Mouse (Mus musculus) kidney, adult 8-10 months (tissue): ENCODE results near the gene Lyrm1.
A peak's percentile ranks its signal among the peaks of the same experiment; 100 is the strongest.

ENCODE experiments used
- DNase-seq, 2 experiments: peaks; one replicate each; pipeline ENCODE4 v3.0.0; 2022

The Lyrm1 gene

DNA sequence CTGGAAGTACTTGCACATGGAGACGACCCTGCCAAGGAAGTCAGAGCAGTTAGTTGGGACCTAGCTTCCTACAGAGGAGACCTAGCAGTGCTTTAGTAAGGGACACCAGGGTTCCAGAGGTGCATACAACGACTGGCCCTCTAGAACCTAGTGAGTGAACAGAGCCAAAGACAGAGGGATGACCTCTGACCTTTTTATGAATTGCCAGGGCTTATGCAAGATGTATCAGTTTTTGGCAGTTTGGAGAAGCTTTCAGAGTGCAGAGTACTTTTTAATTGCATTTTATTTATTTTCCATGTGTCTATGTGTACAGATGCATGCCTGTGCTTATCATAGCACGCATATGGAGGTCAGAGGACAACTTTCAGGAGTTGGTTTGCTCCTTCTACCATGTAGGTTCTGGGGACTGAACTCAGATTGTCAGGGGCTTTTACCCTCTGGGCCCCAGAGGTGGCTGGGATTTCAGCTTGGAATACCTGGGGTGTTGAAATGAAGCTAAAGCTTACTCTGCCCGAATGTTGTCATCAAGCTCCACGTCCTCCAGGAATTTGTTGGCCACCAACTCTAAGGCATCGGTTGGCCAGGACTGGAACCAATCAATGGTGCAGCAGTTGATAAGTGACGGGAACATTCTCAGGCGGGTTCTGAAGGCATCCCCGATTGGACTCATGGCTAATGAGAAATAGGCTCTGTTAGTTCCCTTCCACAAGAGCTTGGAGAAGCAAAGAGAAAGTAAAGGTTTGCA lies 70.2 kb downstream of the Lyrm1 start:
- DNase-seq, result no peak

- no peak for DNase-seq
Measured at GRCm38 (mm10) chr7:119969320-119969719, 73.7 kb downstream of the Lyrm1 start.

DNA sequence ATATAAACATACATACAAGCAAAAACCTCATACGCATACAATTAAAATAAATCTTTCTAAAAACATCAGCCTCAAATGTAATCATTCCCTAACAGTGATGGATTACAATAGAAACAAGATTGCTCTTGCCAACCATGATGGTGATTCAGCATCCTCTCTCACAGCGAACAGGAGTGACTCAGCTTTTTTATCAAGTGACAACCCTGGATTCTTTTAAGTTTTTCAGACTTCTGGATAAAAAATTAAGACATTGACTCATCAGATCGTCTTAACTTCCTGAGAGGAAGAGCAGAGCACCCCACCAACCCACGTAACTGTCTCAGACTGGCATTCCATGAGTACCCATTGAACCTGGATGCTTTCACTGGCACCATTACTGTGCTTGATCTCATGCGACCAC lies 78.6 kb downstream of the Lyrm1 start:
- DNase-seq, result no peak

DNA sequence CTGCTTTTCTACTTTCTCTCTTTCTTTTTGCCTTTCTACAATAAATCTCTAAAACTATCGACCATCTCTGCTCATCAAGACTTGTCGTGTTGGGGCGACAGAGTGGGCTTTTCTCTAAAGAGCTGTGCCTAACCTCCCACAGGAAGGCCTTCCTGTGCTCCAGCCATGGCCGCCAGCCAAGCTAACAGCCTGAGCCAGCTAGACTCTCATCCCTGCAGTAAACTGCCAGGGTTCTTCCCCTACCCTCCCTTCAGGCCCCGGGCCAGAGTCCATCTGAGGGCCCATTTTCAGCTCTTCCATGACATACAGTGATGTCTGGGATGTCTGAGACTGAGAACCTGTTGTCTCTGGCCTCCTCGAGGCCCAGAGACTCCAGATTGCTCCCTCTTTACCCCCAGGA lies 80.6 kb downstream of the Lyrm1 start:
- peak; percentile 85 to 87 for DNase-seq

DNA sequence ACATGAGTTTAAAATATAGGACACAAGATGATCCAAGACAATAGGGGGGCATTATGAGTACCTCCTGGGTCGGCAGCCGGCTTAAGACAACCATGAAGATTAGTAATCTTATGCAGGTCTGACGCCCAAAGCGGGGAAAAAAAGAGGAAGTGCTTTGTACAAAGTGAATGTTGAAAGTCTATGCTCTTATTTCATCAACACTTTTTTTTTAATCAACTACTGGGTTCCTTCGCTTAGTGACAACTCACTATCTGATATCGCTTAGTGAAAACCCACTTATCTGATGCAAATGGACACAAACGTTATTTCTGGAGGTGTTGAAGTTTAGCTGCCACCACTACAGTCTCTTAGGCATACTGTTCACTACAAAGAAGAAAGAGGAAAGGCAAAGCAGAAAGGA lies 81.9 kb downstream of the Lyrm1 start:
- no peak for DNase-seq

DNA sequence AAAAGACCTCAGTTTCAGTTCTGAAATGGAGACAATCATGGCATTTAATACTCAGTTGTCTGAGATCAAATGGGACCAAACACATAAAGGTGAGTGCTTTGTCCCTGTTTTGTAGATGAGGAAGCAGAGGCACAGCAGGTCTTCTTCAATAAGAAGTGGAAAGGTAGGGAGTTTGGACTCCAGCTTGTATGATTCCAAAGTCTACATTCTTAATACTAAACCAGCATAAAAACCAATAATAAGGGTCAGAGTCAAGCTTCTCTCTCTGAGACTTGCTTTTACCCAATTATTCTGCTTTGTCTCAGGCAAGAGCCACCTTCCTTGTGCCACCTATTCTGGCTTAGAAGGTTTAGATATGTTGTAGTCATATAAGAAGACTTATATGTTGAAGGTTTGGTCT lies 82.9 kb downstream of the Lyrm1 start:
- DNase-seq, result peak in 1 of 2 experiments; percentile 64

DNA sequence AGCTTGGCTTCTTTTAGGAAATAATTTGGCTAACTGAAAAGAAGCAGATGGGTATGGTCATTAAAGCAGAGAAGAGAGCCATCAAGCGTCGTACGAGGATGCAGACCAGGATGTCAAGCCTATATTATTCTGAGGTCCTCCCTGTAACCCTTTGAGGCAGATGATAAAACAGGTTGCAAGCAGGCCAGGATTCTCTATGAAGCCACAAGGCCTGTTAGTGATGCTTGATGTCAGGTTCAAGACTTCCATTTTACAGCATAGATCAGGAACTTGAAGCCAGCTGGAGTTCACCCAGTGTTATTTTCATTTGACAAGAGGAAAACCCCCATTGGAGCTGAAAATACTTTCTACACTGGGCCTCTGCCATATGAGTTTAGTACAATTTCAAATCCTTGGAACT lies 84.5 kb downstream of the Lyrm1 start:
- DNase-seq, result no peak

GRCm38 (mm10) chr7:119985279-119985912 lies 89.7 kb downstream of the Lyrm1 start:
- DNase-seq, result no peak

GRCm38 (mm10) chr7:119997066-119997465 lies 101.4 kb downstream of the Lyrm1 start:
- DNase-seq, result no peak
